Mouse (Mus musculus) granulocyte monocyte progenitor cell, adult 5-6 weeks (primary cell): ENCODE measurements at regions not wholly inside any gene's neighbourhood (a gene's known extent, or its start where the extent isn't known, plus 50 kb on each side); places are given as distances from the start of the nearest gene placed in this dataset.
A peak's percentile ranks its signal among the peaks of the same experiment; 100 is the strongest.

Experiments used
- ATAC-seq: replicated peaks from 2 replicates; pipeline ENCODE4 v1.8.0; 2016; ENCODE audit warnings: mild to moderate bottlenecking, moderate TSS enrichment, inconsistent platforms; ENCODE audit not compliant: poor library complexity, severe bottlenecking

DNA sequence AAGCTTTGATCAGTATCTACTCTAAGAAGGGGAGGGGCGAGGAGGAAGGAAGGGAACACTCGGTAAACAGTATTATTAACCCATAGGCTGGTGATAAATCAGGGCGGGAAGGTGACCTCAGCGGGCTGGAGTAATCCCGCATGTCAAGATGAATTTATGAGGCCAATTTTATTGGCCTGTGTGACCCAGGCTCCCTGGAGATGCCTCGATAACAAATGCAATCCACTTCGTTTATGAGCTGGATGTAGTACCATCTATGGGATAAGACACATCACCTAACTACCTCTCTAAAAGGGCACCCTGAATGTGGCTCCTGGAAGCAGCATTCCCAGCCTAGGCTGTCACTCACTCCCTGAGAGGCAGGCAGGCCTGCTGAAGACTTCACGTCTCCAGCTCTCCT lies 321.2 kb upstream of the Zfp703 start:
- no peak for ATAC-seq

DNA sequence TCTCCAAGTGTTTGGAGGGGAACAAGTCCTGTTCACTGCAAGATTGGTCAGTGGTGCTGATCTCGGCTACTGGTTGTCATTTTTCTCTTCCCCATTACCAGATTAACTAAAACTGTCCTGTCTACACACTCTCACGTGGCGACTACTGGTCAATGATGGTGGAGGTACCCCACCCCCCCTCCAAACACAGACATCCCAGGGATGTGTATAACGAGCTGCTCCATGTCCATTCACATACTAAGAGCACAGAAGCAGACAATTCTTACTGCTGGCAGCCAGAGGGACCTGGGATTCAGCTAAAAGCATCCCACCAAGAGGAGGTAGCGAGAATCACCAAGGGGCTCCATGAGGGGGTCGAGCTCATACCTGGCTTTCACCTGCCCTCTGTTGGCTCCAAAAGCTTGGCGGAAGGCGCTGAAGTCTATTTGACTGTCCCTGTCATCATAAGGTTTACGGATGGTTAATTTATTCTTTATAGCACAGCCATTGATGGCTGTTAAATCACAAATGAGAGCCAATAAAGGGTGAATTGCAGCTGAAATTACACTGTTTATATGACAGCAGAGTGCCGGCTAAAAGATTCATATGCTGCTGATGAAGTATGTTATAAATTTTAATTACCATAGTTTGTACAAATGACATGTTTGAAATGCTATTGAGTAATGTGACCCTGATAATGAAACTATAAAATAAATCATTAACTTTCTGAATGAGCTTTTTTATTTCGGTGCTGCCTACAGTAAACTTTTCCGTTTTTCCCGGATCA lies 320.6 kb upstream of the Zfp703 start:
- no peak for ATAC-seq

- peak; percentile 65 for ATAC-seq
These were observed 317.7 kb upstream of the Zfp703 start for GRCm38 (mm10) chr8:26659381-26659780.

- no peak for ATAC-seq
These were observed 307.6 kb upstream of the Zfp703 start for GRCm38 (mm10) chr8:26669541-26669940.

- ATAC-seq = no peak
These were observed 304.4 kb upstream of the Zfp703 start for GRCm38 (mm10) chr8:26672486-26673395.

GRCm38 (mm10) chr8:26677584-26678138 lies 299.5 kb upstream of the Zfp703 start:
- no peak for ATAC-seq

GRCm38 (mm10) chr8:26680891-26681381 lies 296.2 kb upstream of the Zfp703 start:
- peak; percentile 35; the same call in 1 of the 2 replicates for ATAC-seq

GRCm38 (mm10) chr8:26687146-26687545 lies 290.0 kb upstream of the Zfp703 start:
- ATAC-seq = no peak

DNA sequence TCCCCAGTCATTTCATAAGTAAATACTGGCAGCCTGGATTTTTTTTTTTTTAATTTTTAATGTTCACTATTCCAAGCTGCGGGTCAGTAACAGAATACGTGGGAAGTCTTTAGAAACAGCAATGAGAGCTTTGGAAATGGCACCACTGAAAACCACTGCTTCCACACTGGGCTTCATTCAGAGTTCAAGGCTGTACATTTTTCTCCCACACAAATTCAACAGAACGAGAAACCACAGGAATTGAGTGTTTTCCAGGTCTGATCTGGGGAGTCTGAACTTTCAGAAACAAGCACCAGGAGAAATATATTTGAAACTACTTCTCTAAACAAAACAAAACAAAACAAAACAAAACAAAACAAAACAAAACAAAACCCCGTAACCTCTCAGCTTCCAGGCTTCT lies 289.1 kb upstream of the Zfp703 start:
- ATAC-seq = no peak

GRCm38 (mm10) chr8:26688745-26689478 lies 288.2 kb upstream of the Zfp703 start:
- no peak for ATAC-seq

DNA sequence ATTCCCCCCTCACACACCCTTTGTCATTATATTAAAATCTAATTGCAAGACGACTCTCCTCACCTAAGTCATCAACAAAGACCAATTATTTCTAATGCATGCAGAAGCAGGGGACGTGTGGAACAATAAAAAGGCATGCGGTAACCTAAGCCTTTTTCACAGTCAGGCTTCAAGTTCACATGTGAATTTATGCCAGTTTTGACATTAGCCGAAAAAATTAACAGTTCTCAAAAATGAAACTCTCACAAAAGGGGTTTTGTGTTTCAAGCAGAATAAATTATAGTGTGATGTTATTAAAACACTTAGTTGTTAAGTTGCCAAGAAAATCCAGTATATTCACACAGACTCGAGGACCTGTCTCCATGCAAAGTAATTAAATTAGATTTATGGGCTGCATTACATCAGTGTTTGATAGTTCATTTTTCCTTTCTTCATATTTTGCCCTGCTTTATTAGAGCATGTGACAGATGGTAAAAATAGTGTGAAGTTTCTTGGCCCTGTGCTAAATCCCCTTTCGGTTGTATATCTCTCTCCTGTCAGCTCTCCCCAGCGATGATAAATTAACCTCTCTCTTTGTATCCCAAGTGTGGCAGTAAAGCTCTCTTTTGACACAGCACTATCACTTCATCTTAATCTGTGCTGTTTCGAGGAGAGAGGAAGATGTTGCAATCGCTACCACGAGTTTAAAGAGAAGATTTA lies 287.5 kb upstream of the Zfp703 start:
- peak; percentile 86 for ATAC-seq

DNA sequence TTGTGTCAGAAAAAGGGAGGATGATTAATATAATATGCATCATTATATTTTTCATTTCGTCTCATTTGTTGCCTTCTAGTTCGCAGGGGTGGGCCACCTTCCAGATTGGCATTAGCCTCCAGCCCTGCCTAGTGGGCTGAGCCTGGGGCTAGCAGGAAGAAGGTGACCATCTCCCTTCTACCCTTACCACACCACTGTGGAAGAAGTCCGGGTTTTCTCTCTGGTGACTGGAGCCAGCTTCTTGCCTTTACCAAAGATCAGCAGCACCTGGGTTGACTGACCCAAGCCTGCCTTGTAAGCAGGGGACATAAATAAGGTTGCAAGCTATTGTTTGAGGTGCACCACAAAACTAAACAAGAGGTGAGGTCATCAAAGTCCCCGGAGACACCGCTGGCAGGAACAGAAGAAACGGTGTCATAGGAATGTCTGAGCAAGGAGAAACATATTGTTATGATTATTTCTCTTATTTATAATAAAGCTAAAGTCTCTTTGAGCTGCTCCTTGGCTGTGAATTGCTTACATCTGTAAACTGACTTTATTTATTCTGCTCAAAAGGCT lies 286.9 kb upstream of the Zfp703 start:
- no peak; the same call in 1 of the 2 replicates for ATAC-seq

DNA sequence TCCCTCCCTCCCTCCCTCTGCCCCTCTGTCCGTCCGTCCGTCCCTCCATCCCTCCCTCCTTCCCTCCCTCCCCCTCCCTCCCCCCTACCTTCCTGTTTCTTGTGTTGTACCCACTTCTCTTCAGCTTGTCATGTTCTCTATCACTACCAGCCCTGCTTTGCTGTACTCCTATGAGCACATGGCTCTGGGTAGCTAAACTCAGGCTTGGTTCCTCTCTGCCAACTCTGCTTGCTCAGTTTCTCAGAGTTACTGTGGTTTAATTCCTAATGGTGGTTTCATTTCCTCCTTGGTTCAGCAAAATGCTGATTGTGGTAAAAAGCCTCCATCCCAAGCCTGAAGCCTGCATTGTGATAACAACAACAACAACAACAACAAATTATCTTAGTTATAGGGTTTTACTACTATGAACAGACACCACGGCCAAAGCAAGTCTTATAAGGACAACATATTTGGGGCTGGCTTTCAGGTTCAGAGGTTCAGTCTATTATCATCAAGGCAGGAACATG lies 279.5 kb upstream of the Zfp703 start:
- ATAC-seq = peak; percentile 85

GRCm38 (mm10) chr8:26698580-26698979 lies 278.5 kb upstream of the Zfp703 start:
- peak; percentile 90 for ATAC-seq

GRCm38 (mm10) chr8:26706048-26706767 lies 270.9 kb upstream of the Zfp703 start:
- no peak for ATAC-seq

DNA sequence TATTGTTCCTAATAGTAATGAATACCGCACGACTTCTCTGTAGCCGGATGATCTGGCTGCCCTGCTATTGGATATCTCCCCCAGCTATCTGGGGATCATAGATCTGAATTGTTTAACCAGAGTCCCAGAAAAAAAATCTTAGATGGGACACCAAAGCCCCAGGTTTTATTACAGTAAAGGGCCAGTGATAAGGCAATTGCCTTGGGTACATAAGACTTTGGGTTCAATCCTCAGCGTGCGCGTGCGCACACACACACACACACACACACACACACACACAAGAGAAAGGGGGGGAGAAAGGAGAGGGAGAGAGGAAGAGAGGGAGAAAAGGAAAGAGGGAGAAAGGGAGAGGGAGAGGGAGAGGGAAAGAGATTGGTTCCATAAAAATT lies 270.4 kb upstream of the Zfp703 start:
- ATAC-seq = no peak

DNA sequence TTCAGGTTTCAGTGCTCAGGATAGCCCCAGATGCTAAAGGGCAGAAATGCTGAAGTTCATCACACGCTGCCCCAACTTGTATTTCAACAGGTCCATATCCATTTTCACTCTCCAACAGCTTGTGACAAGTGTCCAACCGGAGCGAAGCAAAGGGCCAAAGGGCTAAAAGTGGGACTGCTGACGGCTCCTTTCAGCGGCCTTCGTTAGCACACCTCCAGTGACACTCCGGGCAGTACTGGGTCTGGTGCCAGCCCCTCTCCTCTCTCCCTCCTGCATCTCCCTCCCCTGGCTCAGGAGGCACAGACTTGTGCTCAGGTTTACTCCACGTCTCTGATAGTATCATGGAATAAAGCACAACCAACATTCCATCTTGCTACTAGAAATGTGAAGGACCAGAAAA lies 263.3 kb upstream of the Zfp703 start:
- no peak for ATAC-seq

GRCm38 (mm10) chr8:26714714-26715113 lies 262.4 kb upstream of the Zfp703 start:
- ATAC-seq = no peak
